Mouse (Mus musculus) liver, embryonic 14.5 days (tissue): ENCODE measurements around the gene Tmem270.

Experiments used
- CTCF ChIP-seq: IDR thresholded peaks from 2 replicates; pipeline ENCODE4 v1.5.1; 2016; ENCODE audit warnings: antibody characterized with exemption, low read depth, control low read depth
- EP300 ChIP-seq: IDR thresholded peaks from 2 replicates; pipeline ENCODE4 v1.6.1; 2016; ENCODE audit warnings: antibody characterized with exemption, low read depth

DNA sequence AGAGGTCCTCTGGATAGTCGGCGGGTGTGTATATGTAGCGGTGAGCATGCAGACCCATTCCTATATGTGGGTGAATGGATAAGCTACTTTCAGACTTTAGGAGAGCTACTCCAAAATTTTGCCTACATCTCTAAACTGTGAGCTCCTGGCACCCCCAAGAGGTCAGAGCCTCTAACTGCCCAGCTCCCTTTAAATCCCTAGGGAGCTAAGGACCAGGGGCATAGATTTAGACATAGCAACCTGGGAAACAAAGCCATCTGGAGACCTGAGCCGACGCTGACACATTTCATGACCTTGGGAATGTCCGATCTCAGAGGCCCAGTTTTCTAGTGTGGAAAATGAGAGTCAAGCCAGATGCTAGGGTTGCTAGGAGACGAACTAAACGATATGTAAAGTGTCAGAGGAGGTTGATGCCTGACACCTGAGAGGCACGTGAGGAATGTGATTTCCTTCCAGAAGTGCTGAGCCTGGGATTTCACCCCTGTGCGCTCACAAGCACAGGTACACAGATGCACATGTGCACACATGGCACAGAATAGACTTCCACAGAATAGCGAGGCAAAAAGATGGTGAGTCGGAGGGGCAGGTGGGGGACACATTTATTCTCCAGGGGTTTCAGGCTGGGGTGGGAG is 5.4 kb downstream of the Tmem270 start:
- TF ChIP-seq CTCF (peak; percentile 22; the same call in 1 of the 2 replicates), EP300 (no peak)
